Mouse (Mus musculus): ENCODE results near the gene Eef1a1.

Eef1a1 gene

DNA sequence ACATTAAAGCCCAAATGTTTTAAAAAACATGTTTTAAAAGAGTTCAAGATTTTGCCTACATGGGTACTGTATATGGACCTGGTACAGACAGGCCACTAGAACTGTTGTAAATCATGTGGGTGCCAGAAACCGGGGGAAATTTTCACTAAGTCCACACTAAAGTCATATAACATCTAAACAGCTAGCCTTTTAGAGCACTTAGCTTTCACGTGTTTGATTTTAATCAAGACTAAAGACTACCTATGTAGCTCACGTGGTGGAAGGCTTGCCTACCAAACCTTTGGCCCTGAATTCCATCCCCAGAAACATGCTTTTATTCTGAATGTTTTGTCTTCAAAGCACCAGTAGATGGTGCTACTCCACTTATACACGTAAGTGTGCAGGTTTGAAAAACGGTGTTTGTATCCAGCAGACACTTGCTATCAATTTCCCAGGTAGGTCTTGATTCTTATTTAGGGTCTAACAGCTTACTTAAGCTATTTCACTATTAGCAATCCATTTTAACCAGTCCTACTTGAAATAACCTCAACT lies 11.9 kb downstream of the Eef1a1 start:
- in situ Hi-C loops (cut with MboI, MseI) = no loop called here

DNA sequence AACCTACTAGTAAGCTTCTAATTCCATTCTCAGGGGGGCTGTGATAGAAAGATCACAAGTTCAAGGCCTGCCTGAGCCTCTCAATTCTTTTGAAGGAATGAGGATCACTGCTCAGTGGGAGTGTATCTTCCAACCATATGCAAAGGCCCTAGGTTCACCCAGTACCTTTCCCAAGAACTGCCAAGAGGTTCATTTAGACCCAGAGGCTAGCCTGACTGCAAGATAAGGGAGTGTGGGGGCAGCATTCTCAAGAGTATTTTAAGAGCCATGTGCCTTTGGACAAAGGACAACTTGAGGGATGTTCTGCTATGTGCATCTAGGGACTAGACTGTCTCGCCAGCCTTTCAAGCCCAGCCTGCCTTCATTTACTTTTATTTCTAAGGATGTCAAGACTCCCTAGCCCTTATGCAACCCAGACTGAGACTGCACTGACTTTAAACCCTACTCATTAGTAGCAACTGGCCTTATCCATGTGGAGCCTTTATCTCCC lies 12.4 kb downstream of the Eef1a1 start:
- in situ Hi-C loops (cut with MboI, MseI) = no loop called here

DNA sequence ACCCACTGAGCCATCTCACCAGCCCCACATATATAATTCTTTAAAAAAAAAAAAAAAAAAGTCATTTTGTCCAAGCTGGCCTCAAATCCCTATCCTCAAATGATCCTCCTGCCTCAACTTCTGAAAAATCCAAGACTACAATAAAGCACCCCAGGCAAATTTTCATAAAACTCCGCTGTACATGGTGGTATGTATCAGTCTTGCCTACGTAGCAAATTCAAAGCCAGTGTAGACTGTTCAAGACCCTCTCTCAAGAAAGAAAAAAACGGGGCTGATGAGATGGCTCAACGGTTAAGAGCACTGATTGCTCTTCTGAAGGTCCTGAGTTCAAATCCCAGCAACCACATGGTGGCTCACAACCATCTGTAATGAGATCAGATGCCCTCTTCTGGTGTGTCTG lies 13.1 kb downstream of the Eef1a1 start:
- in situ Hi-C loops (cut with MboI, MseI) = no loop called here

DNA sequence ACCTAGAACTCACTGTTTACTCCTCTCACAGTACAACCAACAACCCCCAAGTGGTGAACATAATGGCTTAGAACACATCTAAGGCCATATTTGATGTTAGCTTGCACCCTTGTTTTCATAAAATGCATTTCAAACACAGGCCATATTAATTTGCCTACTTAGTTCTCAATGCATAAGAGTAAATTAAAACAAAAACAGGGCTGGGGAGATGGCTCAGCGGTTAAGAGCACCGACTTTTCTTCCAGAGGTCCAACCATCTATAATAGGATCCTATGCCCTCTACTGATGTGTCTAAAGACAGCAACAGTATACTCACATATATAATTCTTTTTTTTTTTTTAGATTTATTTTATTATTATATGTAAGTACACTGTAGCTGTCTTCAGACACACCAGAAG lies 13.6 kb downstream of the Eef1a1 start:
- in situ Hi-C loops (cut with MboI, MseI) = no loop called here

DNA sequence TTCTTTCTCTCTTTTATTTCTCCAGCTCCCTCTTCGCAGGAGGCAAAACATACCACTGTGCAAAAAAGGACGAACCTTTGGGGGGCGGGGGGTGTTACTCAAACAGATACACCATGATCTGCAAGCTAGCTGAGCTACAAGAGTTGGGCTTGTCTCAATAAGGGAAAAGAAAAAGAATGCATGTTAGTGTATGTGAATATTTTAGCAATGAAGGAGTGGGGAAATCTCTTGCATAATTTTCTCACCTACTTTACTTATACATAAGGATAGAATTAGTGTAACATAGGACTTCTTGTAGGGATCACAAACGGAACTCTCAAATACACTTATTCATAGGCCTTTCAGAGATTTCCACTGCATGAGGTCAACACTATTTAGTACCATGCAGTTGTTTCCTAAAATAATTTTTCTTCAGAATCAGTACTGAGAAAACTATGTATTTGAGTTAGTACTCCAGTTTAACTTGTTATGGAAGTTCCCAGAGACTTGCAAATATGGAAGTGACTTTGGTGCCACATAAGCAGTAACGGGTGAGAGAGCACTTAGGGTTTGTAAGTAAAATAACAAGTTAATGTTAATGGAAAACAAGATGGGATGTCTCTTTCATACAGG lies 14.1 kb downstream of the Eef1a1 start:
- in situ Hi-C loops (cut with MboI, MseI) = no loop called here

DNA sequence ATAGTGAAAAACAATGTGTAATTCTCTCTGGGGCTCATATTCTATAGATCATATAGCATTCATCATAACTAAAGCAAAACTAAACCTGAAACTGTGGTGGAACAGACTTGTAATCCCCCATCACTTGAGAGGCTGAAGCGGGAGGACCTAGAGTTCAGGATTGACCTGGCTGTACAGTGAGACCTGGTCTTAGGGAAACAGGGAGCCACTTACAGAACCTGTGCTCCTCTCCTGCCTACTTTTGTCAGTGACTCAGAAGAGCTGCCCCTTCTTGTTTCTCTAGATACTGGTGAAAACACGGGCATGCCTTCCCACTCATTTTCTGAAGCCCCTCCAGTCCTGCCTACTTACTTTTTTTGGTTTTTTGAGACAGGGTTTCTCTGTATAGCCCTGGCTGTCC lies 14.7 kb downstream of the Eef1a1 start:
- in situ Hi-C loops (cut with MboI, MseI) = no loop called here

DNA sequence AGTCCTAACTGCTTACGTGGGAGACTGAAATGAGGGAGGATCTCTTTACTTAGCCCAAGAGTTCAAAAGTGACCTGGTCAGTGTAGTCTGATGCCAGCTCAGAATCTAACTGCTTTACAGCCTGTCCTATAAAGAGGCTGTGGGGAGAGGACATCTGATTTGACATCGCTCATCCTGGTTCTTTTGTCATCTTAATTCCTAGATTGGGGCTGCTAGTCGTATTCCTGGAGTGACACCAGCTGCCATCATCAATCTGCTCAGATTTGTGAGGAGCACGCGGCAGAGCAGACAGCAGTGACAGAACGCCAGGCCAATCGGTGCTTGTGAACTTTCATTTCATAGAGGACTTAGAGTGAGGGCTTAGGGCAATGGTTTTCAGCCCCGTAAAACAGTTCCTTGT lies 15.4 kb downstream of the Eef1a1 start:
- in situ Hi-C loops (cut with MboI, MseI) = no loop called here

DNA sequence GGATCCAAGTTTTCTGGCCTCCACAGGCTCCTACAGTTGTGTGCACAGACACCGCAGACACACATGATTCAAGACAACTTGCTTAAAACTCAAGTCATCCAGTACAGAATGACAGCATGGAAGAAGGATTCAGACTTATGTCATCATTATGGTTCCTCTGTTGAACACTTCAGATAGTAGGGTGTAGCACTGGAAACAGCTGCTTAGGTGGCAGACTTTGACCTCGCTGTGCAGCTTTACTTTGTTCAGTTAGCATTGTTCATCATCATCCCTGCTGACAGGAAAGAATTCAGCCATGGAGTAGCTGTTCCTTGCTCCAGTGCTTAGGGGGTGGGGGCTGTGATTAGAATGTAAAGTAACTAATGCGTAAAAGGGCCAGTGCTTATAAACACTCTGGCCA lies 23.2 kb downstream of the Eef1a1 start:
- in situ Hi-C loops (cut with MboI, MseI) = no loop called here

DNA sequence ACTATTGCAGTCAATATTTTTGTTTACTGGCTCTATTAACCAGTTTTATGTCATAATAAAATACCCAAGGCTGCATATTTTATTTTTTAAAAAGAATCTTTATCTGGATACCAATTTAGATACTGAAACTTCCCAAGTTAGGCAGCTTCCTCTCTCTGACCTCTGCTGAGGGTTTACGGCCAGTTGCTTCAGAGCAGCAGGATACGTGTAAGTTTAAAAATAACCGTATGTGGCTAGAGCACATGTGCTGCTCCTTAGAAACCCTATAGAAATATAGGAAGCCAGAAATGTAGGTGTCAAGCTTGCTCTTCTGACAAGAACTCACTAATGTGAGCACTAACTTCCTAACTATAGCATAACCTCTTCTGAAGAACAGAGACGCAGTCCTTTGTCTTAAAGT lies 25.6 kb downstream of the Eef1a1 start:
- in situ Hi-C loops (cut with MboI, MseI) = no loop called here

DNA sequence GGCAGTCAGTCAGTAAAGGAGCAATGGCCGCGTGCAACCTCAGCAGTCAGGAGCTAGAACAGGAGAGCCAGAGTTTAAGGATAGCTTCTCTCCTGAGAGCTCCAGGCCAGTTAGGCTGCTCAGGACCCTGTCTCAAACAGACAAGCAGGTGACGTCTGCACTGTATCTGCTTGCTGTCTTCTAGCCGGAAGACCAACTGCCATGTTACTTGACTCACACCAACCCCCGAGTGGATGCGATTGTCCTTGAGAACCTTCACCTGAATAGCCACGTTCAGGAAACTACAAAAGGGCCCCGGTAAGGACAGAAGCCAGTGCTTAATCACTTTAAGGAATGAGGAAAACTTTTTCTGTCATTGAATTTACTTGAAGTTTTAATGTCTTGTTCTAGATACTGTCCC lies 31.9 kb downstream of the Eef1a1 start:
- in situ Hi-C loops (cut with MboI, MseI) = no loop called here

DNA sequence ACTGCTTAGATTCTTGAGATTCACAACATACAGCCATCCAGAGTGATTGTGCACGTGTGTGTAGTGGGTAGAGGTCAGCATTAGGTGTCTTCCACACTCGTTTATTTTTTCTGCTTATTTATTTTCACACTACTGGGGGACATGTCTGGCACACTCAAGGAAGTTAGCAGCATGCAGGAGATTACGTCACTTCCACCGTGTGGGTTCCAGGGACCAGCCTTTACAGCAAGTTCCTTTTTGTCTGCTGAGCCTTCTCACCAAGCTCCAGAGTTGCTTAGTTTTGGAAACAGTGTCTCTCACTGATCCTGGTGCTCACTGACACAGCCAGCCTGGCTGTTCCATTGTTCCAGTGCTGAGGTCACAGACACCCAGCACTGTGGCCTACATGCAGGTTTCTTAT lies 37.6 kb downstream of the Eef1a1 start:
- in situ Hi-C loops (cut with MboI, MseI) = no loop called here

DNA sequence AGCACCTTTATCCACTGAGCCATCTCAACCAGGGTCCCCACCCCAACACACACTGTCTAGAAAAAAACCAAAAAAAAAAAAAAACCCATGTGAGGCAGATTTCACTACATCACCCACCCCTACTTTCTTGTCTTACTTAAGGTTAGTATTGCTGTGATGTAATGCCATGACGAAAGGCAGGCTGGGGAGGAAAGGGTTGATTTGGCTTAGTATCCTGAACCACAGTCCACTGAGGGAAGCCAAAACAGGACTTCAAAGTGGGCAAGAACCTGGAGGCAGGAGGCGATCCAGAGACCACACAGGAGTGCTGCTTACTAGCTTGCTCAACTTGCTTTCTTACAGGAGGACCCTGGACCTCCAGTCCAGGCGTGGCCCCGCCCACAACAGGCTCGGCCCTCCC lies 38.5 kb downstream of the Eef1a1 start:
- in situ Hi-C loops (cut with MboI, MseI) = no loop called here

DNA sequence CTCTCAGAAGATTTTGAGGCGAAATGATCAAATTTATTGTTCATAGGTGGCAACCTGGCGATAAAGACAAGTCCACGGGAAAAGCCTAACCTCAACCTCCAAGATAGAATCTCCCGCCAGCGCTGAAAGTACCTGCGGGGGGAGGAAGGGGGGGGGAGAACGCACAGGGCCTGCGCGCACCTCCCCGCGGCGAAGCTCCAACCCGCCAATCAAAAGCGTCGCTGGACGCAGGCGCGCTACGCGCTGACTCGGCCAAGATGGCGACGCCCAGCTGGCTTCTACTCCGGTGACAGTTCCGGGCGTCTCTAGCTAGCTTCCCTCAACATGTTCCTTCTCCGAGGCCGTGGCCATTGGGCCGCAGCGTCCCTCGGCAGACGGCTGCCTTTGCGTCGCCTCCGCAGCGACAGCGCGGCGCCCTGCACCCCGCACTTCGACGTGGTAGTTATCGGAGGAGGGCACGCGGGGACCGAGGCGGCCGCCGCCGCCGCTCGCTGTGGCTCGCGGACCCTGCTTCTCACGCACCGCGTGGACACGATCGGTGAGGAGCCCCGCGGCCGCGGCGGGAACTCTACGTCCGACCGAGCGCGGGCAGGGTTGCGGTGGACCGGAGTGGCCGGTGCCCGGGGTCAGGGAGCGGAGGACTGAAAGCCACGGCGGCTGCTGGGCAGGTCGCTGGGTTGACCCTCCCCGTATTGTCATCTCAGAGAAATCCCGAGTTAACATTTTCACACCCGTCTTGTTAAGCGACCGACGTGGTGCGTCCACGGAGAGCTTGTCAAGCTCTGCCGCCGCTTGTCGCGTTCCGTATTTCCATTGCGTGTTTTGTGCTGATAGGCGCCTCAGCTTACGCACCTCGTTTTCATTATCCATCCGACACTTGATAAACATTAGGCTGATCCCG lies 40.7 kb downstream of the Eef1a1 start, which contains the start of the genes Mto1 and Gm17324:
Gene Mto1 (plus strand): TSS at position 236 of the 901 bp plus-strand sequence.
Gene Gm17324 (minus strand): TSS at position 814 of the 901 bp plus-strand sequence.
- in situ Hi-C loops (cut with MboI, MseI) = loop anchor here (5.0 kb wide), 1 partner anchor 79 kb away; no protein-coding TSS in a partner anchor

DNA sequence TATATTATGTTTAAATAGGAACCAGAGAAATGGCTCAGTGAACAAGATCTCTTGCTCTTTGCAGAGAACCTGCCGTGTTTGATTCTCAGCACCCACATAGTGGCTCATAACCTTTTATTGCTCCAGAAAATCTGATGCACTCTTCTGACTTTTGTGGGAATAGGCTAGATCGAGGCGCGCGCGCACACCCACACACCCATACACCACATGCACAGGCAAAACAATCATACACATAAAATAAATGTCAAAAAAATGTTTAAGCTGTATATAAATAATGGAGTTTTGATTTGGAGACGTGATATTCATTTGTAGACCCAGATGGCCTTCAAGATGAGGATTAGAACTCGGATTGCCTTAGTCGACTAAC lies 41.4 kb downstream of the Eef1a1 start:
- in situ Hi-C loops (cut with MboI, MseI) = loop anchor here (5.0 kb wide), 1 partner anchor 80 kb away; no protein-coding TSS in a partner anchor

DNA sequence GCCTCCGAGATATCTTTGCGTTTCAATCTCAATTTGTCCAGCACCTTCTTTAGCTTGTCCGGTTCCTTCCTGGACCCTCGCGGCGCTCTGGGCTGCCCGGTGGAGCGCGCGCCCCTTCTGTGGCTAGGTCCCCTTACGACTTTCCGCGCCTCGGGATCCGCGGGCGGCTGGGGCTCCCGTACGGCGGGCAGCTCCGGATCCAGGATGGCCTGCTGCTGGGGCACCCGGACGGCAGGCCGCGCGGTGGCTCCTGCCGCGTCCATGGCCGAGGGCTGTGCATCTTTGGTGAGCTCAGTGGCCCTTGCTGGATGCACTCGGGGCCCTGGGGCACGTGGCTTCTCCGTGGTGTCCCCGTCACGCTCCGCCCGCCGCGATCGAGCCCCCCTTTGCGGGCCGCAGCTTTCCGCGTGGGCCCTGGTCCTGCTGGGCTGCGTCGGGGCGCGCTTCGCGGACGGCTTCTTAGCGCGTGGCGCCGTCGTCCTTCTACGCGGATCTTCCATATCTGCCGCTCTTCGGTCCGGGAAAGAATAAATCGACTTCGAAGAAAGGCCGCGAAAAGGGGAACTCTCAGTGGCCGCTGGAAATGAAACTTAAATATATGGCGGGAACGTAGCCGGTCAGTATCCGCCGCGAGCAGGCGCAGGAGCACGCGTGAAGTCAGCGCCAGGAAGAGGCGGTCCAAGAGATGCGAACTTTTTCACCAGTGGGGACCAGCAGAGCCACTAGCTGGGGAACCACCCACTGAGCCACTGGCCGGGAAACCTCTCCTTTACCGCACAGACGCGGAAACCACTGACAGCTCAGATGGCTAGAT lies 46.2 kb downstream of the Eef1a1 start, which contains the start of gene Cgas:
Gene Cgas (minus strand): TSS at position 659 of the 814 bp plus-strand sequence.
- in situ Hi-C loops (cut with MboI, MseI) = no loop called here

DNA sequence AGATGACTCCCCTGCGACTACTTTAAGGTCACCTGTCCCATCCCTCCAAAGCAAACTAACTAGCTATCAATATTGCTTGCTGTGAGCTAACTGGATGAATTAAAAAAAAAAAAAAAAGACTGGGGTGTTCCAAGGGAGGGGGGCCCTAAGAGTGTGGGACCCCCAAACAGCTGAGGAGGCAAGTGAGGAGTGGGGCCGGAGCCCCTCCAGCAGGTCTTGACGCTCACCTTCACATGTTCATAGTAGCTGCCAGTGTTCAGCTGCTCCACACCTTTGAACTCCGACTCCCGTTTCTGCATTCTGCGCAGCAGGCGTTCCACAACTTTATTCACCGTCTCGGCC lies 46.7 kb downstream of the Eef1a1 start:
- in situ Hi-C loops (cut with MboI, MseI) = no loop called here

DNA sequence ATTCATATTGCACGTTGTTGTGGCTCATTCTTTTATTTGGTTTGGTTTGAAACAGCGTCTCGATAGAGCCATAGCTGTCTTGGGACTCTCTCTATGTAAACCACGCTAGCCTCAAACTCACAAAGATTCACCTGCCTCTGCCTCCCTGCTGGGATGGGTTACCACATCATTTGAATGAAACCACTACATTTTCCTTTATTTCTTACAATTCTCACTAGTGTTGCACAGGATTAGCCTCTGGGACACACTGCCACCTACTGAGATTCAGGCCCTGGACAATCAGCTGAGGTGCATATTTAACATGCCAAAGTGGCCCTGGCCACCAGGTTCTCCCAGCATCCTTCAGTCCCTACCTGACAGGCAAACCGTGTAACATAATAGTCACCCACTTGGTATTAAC lies 49.5 kb downstream of the Eef1a1 start:
- in situ Hi-C loops (cut with MboI, MseI) = no loop called here

DNA sequence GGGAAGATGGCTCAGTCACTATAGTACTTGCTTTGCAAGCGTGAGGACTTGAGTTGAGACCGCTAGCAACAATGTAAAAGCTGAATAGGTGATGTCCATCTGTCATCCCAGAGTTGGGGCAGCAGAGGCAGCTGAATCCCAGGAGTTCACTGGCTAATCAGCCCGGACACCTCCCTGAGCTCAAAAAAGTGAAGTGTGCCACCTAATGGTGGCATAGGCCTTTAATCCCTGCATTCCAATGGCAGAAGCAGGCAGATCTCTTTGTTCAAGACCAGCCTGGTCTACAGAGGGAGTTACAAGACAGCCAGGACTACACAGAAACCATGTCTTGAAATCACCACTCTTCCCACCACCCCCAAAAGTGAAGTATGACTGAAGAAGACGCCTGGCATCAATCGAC lies 56.5 kb downstream of the Eef1a1 start:
- in situ Hi-C loops (cut with MboI, MseI) = no loop called here

DNA sequence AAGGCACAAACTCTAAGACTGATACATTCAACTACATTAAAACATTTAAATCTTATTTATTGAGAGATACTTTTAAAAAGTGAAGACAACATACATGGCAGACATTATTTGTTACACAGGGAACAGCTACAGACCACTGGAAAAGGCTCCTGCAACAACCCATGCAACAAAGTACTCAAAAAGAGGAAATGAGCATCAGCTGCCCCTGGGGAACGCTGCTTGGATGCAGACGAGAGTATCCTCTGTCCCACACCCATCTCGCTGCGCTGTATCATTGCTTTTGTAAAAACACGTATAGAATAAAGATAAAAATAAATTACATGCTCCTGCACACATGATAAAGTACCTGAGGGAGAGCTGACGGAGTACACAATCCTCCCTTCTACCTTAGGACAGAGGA lies 58.5 kb downstream of the Eef1a1 start:
- in situ Hi-C loops (cut with MboI, MseI) = no loop called here

DNA sequence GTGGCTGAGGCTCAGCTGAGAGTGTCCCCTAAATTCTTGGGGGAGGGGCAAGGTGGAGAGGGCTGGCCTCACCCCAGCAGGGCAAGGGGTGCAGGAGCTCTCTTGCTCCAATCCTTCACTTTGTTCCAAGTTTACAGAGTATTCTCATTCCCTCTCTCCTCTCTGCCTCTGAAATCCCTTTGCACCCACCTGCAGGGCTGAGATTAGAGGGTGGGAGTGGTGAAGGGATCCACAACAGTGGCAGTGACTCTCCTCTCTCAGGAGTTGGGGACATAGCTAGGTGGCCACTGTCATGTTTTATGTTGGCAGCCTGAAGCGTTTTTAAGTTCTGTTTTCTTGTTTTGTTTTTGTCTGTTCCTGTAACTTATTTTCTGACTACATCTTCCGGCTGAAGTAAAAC lies 59.4 kb downstream of the Eef1a1 start:
- in situ Hi-C loops (cut with MboI, MseI) = no loop called here

DNA sequence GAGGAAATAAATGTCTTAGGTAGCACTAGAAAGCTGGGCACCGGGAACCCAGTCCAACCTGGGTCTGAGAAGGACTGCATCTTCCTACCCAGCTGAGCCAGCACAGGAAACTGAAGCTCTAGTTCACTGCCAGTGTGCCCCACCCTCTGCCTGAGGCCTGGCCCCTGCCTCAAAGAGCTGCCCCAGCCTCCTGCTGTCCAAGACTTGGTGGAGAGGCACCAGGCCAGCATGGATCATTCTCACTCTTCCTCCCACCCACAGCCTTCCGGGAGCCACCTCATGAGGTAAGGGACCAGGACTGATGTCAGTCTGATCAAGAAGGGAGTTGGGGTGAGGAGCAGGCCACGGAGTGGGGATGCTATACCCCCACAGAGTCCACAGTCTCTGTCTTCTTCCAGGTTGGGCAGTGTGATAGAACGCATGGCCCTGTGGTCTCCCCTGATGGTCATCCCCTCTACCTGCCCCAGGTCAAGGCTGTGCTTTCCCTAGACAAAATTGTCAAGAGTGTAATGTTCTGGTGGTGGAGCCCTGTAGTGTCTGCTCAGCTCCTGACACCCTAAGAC lies 60.0 kb downstream of the Eef1a1 start:
- in situ Hi-C loops (cut with MboI, MseI) = no loop called here

All from T-helper 2 cell (primary cell).